Mouse (Mus musculus): ENCODE data around the gene Papss2. TPM values are rescaled to one million over a fixed set of nuclear protein-coding genes. Genes with fewer than 3 reads are reported as not detected.

The Papss2 gene
- polyA plus RNA-seq, 1 experiment from 2014 or later = 9.3 TPM

- ATAC-seq (ENCODE audit: low read depth) = no peak
- Histone ChIP-seq H3K4me3 (ENCODE audit: low read depth, low read length) (no peak overlapping the region), H3K4me1 (ENCODE audit: control insufficient read depth, low read depth, low read length) (peaks cover 11% of the 10 kb centered on the region), H3K9me3 (replicated peaks; ENCODE audit: control insufficient read depth, low read length) (0 out of 2 replicates have a peak, but pooled peaks cover 3% of the 10 kb centered on the region), H3K36me3 (ENCODE audit: control insufficient read depth, insufficient read depth) (peaks cover 6% of the 10 kb centered on the region), H3K27ac (ENCODE audit: low read length) (no peak overlapping the region), H3K27me3 (ENCODE audit: control insufficient read depth, insufficient read depth, low read depth, low read length) (no peaks in the 10 kb centered on the region), H3K4me2 (ENCODE audit: low read depth, low read length) (no peak overlapping the region), H3K9ac (ENCODE audit: low read depth, low read length) (no peak overlapping the region)
- 87% methylated on average over 7 of the region's 7 CpGs for WGBS (ENCODE audit: insufficient replicate concordance)
Measured at GRCm38 (mm10) chr19:32641535-32641934, 45.9 kb downstream of the Papss2 start.

GRCm38 (mm10) chr19:32641995-32642394, 46.4 kb downstream of the Papss2 start:
- Histone ChIP-seq H3K36me3 (ENCODE audit: control insufficient read depth, insufficient read depth) (peaks cover 6% of the 10 kb centered on the region), H3K27me3 (ENCODE audit: control insufficient read depth, insufficient read depth, low read depth, low read length) (no peaks in the 10 kb centered on the region), H3K4me3 (ENCODE audit: low read depth, low read length) (no peak overlapping the region), H3K27ac (ENCODE audit: low read length) (no peak overlapping the region), H3K9me3 (replicated peaks; ENCODE audit: control insufficient read depth, low read length) (0 out of 2 replicates have a peak, but pooled peaks cover 3% of the 10 kb centered on the region), H3K4me1 (ENCODE audit: control insufficient read depth, low read depth, low read length) (peaks cover 11% of the 10 kb centered on the region), H3K9ac (ENCODE audit: low read depth, low read length) (no peak overlapping the region), H3K4me2 (ENCODE audit: low read depth, low read length) (no peak overlapping the region)
- ATAC-seq (ENCODE audit: low read depth) = no peak
- 76% methylated on average over 8 of the region's 8 CpGs for WGBS (ENCODE audit: insufficient replicate concordance)

- ATAC-seq (ENCODE audit: low read depth) = no peak
- 69% methylated on average over 3 of the region's 3 CpGs for WGBS (ENCODE audit: insufficient replicate concordance)
- no peaks in the 10 kb centered on the region for H3K27me3 ChIP-seq (ENCODE audit: control insufficient read depth, insufficient read depth, low read depth, low read length)
- H3K9ac ChIP-seq (ENCODE audit: low read depth, low read length) = no peak overlapping the region
- peaks cover 6% of the 10 kb centered on the region for H3K36me3 ChIP-seq (ENCODE audit: control insufficient read depth, insufficient read depth)
- H3K4me2 ChIP-seq (ENCODE audit: low read depth, low read length) = no peak overlapping the region
- no peaks in the 10 kb centered on the region; the same call in 1 of the 2 replicates for H3K4me1 ChIP-seq (ENCODE audit: control insufficient read depth, low read depth, low read length)
- H3K4me3 ChIP-seq (ENCODE audit: low read depth, low read length) = no peak overlapping the region
- H3K9me3 ChIP-seq (replicated peaks; ENCODE audit: control insufficient read depth, low read length) = 0 out of 2 replicates have a peak, but pooled peaks cover 3% of the 10 kb centered on the region
- H3K27ac ChIP-seq (ENCODE audit: low read length) = no peak overlapping the region
Measured at GRCm38 (mm10) chr19:32643642-32644041, 48.1 kb downstream of the Papss2 start.

GRCm38 (mm10) chr19:32645939-32646338, 50.3 kb downstream of the Papss2 start:
- Histone ChIP-seq H3K4me2 (ENCODE audit: low read depth, low read length) (no peak overlapping the region), H3K4me3 (ENCODE audit: low read depth, low read length) (no peak overlapping the region), H3K36me3 (ENCODE audit: control insufficient read depth, insufficient read depth) (peaks cover 6% of the 10 kb centered on the region), H3K27me3 (ENCODE audit: control insufficient read depth, insufficient read depth, low read depth, low read length) (no peaks in the 10 kb centered on the region), H3K9ac (ENCODE audit: low read depth, low read length) (no peak overlapping the region), H3K27ac (ENCODE audit: low read length) (no peak overlapping the region), H3K4me1 (ENCODE audit: control insufficient read depth, low read depth, low read length) (no peaks in the 10 kb centered on the region; the same call in 1 of the 2 replicates), H3K9me3 (replicated peaks; ENCODE audit: control insufficient read depth, low read length) (0 out of 2 replicates have a peak, but pooled peaks cover 3% of the 10 kb centered on the region)
- 72% methylated on average over 7 of the region's 7 CpGs for WGBS (ENCODE audit: insufficient replicate concordance)
- ATAC-seq (ENCODE audit: low read depth) = no peak

- H3K9me3 ChIP-seq (replicated peaks; ENCODE audit: control insufficient read depth, low read length) = 0 out of 2 replicates have a peak, but pooled peaks cover 3% of the 10 kb centered on the region
- H3K4me3 ChIP-seq (ENCODE audit: low read depth, low read length) = no peak overlapping the region
- H3K4me1 ChIP-seq (ENCODE audit: control insufficient read depth, low read depth, low read length) = no peaks in the 10 kb centered on the region; the same call in 1 of the 2 replicates
- no peak overlapping the region for H3K4me2 ChIP-seq (ENCODE audit: low read depth, low read length)
- no peaks in the 10 kb centered on the region for H3K27me3 ChIP-seq (ENCODE audit: control insufficient read depth, insufficient read depth, low read depth, low read length)
- H3K36me3 ChIP-seq (ENCODE audit: control insufficient read depth, insufficient read depth) = peaks cover 6% of the 10 kb centered on the region
- H3K27ac ChIP-seq (ENCODE audit: low read length) = no peak overlapping the region
- no peak overlapping the region for H3K9ac ChIP-seq (ENCODE audit: low read depth, low read length)
- no peak for ATAC-seq (ENCODE audit: low read depth)
- WGBS (ENCODE audit: insufficient replicate concordance) = 73% methylated on average over 3 of the region's 3 CpGs
Measured at GRCm38 (mm10) chr19:32646382-32646781, 50.8 kb downstream of the Papss2 start.

- Histone ChIP-seq H3K4me2 (ENCODE audit: low read depth, low read length) (no peak overlapping the region), H3K9ac (ENCODE audit: low read depth, low read length) (no peak overlapping the region), H3K27me3 (ENCODE audit: control insufficient read depth, insufficient read depth, low read depth, low read length) (no peaks in the 10 kb centered on the region), H3K4me3 (ENCODE audit: low read depth, low read length) (no peak overlapping the region), H3K9me3 (replicated peaks; ENCODE audit: control insufficient read depth, low read length) (0 out of 2 replicates have a peak, but pooled peaks cover 3% of the 10 kb centered on the region), H3K27ac (ENCODE audit: low read length) (peak overlapping the region; percentile 67; the same call in 1 of the 2 replicates), H3K36me3 (ENCODE audit: control insufficient read depth, insufficient read depth) (peaks cover 6% of the 10 kb centered on the region), H3K4me1 (ENCODE audit: control insufficient read depth, low read depth, low read length) (peaks cover under 1% of the 10 kb centered on the region; the same call in 1 of the 2 replicates)
- 60% methylated on average over 10 of the region's 10 CpGs for WGBS (ENCODE audit: insufficient replicate concordance)
- peak; percentile 88 for ATAC-seq (ENCODE audit: low read depth)
Measured at GRCm38 (mm10) chr19:32648019-32648571, 52.5 kb downstream of the Papss2 start.

- H3K9ac ChIP-seq (ENCODE audit: low read depth, low read length) = no peak overlapping the region
Measured at GRCm38 (mm10) chr19:32651046-32651445, 55.5 kb downstream of the Papss2 start.

GRCm38 (mm10) chr19:32653122-32653521, 57.5 kb downstream of the Papss2 start:
- Histone ChIP-seq H3K9ac (ENCODE audit: low read depth, low read length) (no peak overlapping the region), H3K27me3 (ENCODE audit: control insufficient read depth, insufficient read depth, low read depth, low read length) (no peaks in the 10 kb centered on the region), H3K27ac (ENCODE audit: low read length) (no peak overlapping the region), H3K4me3 (ENCODE audit: low read depth, low read length) (no peak overlapping the region), H3K36me3 (ENCODE audit: control insufficient read depth, insufficient read depth) (no peaks in the 10 kb centered on the region), H3K4me1 (ENCODE audit: control insufficient read depth, low read depth, low read length) (peaks cover 6% of the 10 kb centered on the region; the same call in 1 of the 2 replicates), H3K9me3 (replicated peaks; ENCODE audit: control insufficient read depth, low read length) (no peaks in the 10 kb centered on the region), H3K4me2 (ENCODE audit: low read depth, low read length) (no peak overlapping the region)
- peak; percentile 32; the same call in 1 of the 2 replicates for ATAC-seq (ENCODE audit: low read depth)
- WGBS (ENCODE audit: insufficient replicate concordance) = 53% methylated on average over 5 of the region's 5 CpGs

More at GRCm38 (mm10) chr19:32651046-32651445, 55.5 kb downstream of the Papss2 start:
- Histone ChIP-seq H3K4me3 (ENCODE audit: low read depth, low read length) (no peak overlapping the region), H3K27ac (ENCODE audit: low read length) (no peak overlapping the region), H3K9me3 (replicated peaks; ENCODE audit: control insufficient read depth, low read length) (no peaks in the 10 kb centered on the region), H3K4me1 (ENCODE audit: control insufficient read depth, low read depth, low read length) (peaks cover 6% of the 10 kb centered on the region; the same call in 1 of the 2 replicates), H3K36me3 (ENCODE audit: control insufficient read depth, insufficient read depth) (no peaks in the 10 kb centered on the region; the same call in 1 of the 2 replicates), H3K4me2 (ENCODE audit: low read depth, low read length) (no peak overlapping the region), H3K27me3 (ENCODE audit: control insufficient read depth, insufficient read depth, low read depth, low read length) (no peaks in the 10 kb centered on the region)
- 68% methylated on average over 5 of the region's 5 CpGs for WGBS (ENCODE audit: insufficient replicate concordance)
- ATAC-seq (ENCODE audit: low read depth) = no peak

- H3K27ac ChIP-seq (ENCODE audit: low read length) = no peak overlapping the region
- H3K9ac ChIP-seq (ENCODE audit: low read depth, low read length) = no peak overlapping the region
- H3K27me3 ChIP-seq (ENCODE audit: control insufficient read depth, insufficient read depth, low read depth, low read length) = no peaks in the 10 kb centered on the region
- H3K9me3 ChIP-seq (replicated peaks; ENCODE audit: control insufficient read depth, low read length) = no peaks in the 10 kb centered on the region
- H3K4me2 ChIP-seq (ENCODE audit: low read depth, low read length) = no peak overlapping the region
- no peaks in the 10 kb centered on the region for H3K36me3 ChIP-seq (ENCODE audit: control insufficient read depth, insufficient read depth)
- H3K4me3 ChIP-seq (ENCODE audit: low read depth, low read length) = no peak overlapping the region
- ATAC-seq (ENCODE audit: low read depth) = 0 out of 2 replicates have a peak, but pooled peaks have one; percentile 13
- peaks cover 6% of the 10 kb centered on the region; the same call in 1 of the 2 replicates for H3K4me1 ChIP-seq (ENCODE audit: control insufficient read depth, low read depth, low read length)
- 33% methylated on average over 7 of the region's 7 CpGs for WGBS (ENCODE audit: insufficient replicate concordance)
Measured at GRCm38 (mm10) chr19:32653630-32654362, 58.2 kb downstream of the Papss2 start.

Measured in liver, embryonic 16.5 days (tissue).